Mouse (Mus musculus) intestine, embryonic 15.5 days (tissue): ENCODE data around the gene Inpp5d. TPM values are rescaled to one million over a fixed set of nuclear protein-coding genes. Genes with fewer than 3 reads are reported as not detected.
"Not testable (repeated sequence)": the region's sequence is repeated elsewhere in the genome, so short reads cannot be mapped to it uniquely, and the experiment has no call there.

ENCODE experiments used
- ATAC-seq: fragments of 200-750 bp; cut with Nextera tagmentation; 2 replicates; pipeline ENCODE4 v1.8.0; 2017; ENCODE audit warnings: moderate TSS enrichment, moderate library complexity
- H3K27ac ChIP-seq: fragments of 300-500 bp; sonication (generic); 2 replicates; pipeline ENCODE4 v1.5.1; 2015; ENCODE audit warnings: mild to moderate bottlenecking, inconsistent platforms
- H3K27me3 ChIP-seq: fragments of 300-500 bp; sonication (generic); replicated peaks from 2 replicates; pipeline ENCODE4 v1.6.1; 2015; ENCODE audit warnings: inconsistent platforms
- H3K36me3 ChIP-seq: fragments of 300-500 bp; sonication (generic); 2 replicates; pipeline ENCODE4 v1.6.1; 2015; ENCODE audit warnings: inconsistent platforms
- H3K4me1 ChIP-seq: fragments of 300-500 bp; sonication (generic); replicated peaks from 2 replicates; pipeline ENCODE4 v1.6.1; 2015; ENCODE audit warnings: inconsistent platforms
- H3K4me2 ChIP-seq: fragments of 300-500 bp; sonication (generic); replicated peaks from 2 replicates; pipeline ENCODE4 v1.6.1; 2015; ENCODE audit warnings: mild to moderate bottlenecking, inconsistent platforms
- H3K4me3 ChIP-seq: fragments of 300-500 bp; sonication (generic); replicated peaks from 2 replicates; pipeline ENCODE4 v1.5.1; 2015; ENCODE audit warnings: inconsistent platforms
- H3K9ac ChIP-seq: fragments of 300-500 bp; sonication (generic); 2 replicates; pipeline ENCODE4 v1.6.1; 2015; ENCODE audit warnings: inconsistent platforms
- H3K9me3 ChIP-seq: fragments of 300-500 bp; sonication (generic); 2 replicates; pipeline ENCODE4 v1.6.1; 2016; ENCODE audit warnings: inconsistent platforms
- WGBS: fragments of 180-500 bp; shearing (Covaris S2); methylation state at CpG from one replicate; pipeline ENCODE4 v1.1.7; 2015; 5-methylcytosine and 5-hydroxymethylcytosine counted together
- polyA plus RNA-seq: library from polyadenylated mRNA; unstranded; fragments of >200 nt; fragmentation: Nextera tagmentation; extraction: Ambion mirVana; gene quantifications from 2 replicates; pipeline ENCODE4 v1.2.1, GENCODE M21; 2015

Gene Inpp5d
- polyA plus RNA-seq, 1 experiment from 2014 or later = 4.3 TPM

- Histone ChIP-seq H3K36me3 (no peaks in the 10 kb centered on the region), H3K9me3 (no peaks in the 10 kb centered on the region), H3K4me2 (no peak overlapping the region), H3K4me3 (no peak overlapping the region), H3K4me1 (no peaks in the 10 kb centered on the region), H3K27me3 (no peaks in the 10 kb centered on the region), H3K9ac (no peak overlapping the region), H3K27ac (no peak overlapping the region)
- WGBS = 73% methylated on average over 1 of the region's 1 CpGs
- ATAC-seq = no peak
Measured at GRCm38 (mm10) chr1:87667006-87667405, 46.9 kb downstream of the Inpp5d start.

- no peaks in the 10 kb centered on the region for H3K4me1 ChIP-seq
- H3K9ac ChIP-seq = no peak overlapping the region
- H3K4me2 ChIP-seq = no peak overlapping the region
- H3K4me3 ChIP-seq = no peak overlapping the region
- 90% methylated on average over 7 of the region's 7 CpGs for WGBS
- H3K27ac ChIP-seq = no peak overlapping the region
- no peak for ATAC-seq
- H3K27me3 ChIP-seq = no peaks in the 10 kb centered on the region
- no peaks in the 10 kb centered on the region for H3K36me3 ChIP-seq
- H3K9me3 ChIP-seq = no peaks in the 10 kb centered on the region
Measured at GRCm38 (mm10) chr1:87668300-87668699, 48.2 kb downstream of the Inpp5d start.

- H3K4me3 ChIP-seq = no peak overlapping the region
- H3K9me3 ChIP-seq = no peaks in the 10 kb centered on the region
- H3K4me2 ChIP-seq = no peak overlapping the region
- H3K36me3 ChIP-seq = no peaks in the 10 kb centered on the region
- WGBS = 54% methylated on average over 4 of the region's 4 CpGs
- H3K9ac ChIP-seq = no peak overlapping the region
- H3K4me1 ChIP-seq = no peaks in the 10 kb centered on the region
- no peak overlapping the region for H3K27ac ChIP-seq
- H3K27me3 ChIP-seq = no peaks in the 10 kb centered on the region
- ATAC-seq = no peak
Measured at GRCm38 (mm10) chr1:87671483-87671882, 51.4 kb downstream of the Inpp5d start.

GRCm38 (mm10) chr1:87673822-87674604, 53.9 kb downstream of the Inpp5d start:
- Histone ChIP-seq H3K4me2 (no peak overlapping the region), H3K36me3 (no peaks in the 10 kb centered on the region), H3K27me3 (no peaks in the 10 kb centered on the region), H3K4me1 (no peaks in the 10 kb centered on the region), H3K9ac (no peak overlapping the region), H3K27ac (no peak overlapping the region), H3K9me3 (no peaks in the 10 kb centered on the region), H3K4me3 (no peak overlapping the region)
- ATAC-seq = no peak
- 77% methylated on average over 9 of the region's 9 CpGs for WGBS

DNA sequence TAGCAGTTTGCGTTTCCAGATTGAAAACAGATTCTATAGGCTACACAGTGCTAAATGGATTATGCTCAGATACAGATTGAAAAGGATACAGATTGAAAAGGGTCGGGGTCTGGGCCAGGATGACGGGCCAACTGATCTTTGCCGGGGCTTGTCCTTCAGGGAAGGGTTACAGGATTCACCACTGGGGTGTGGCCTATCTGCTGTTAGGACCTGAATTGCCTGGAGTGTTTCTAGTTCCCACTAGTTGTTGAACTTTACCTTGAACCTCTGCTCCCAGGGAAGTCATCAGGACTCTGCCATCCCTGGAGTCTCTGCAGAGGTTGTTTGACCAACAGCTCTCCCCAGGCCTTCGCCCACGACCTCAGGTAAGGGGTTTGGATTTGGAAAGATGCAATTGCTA, 55.9 kb downstream of the Inpp5d start:
- no peak overlapping the region for H3K27ac ChIP-seq
- no peaks in the 10 kb centered on the region for H3K36me3 ChIP-seq
- no peak overlapping the region for H3K4me3 ChIP-seq
- WGBS = 72% methylated on average over 6 of the region's 6 CpGs
- no peak overlapping the region for H3K9ac ChIP-seq
- no peak overlapping the region for H3K4me2 ChIP-seq
- no peaks in the 10 kb centered on the region for H3K27me3 ChIP-seq
- no peaks in the 10 kb centered on the region for H3K4me1 ChIP-seq
- no peaks in the 10 kb centered on the region for H3K9me3 ChIP-seq
- ATAC-seq = no peak

- no peaks in the 10 kb centered on the region for H3K27me3 ChIP-seq
- 78% methylated on average over 5 of the region's 5 CpGs for WGBS
Measured at GRCm38 (mm10) chr1:87679089-87679488, 59.0 kb downstream of the Inpp5d start.

DNA sequence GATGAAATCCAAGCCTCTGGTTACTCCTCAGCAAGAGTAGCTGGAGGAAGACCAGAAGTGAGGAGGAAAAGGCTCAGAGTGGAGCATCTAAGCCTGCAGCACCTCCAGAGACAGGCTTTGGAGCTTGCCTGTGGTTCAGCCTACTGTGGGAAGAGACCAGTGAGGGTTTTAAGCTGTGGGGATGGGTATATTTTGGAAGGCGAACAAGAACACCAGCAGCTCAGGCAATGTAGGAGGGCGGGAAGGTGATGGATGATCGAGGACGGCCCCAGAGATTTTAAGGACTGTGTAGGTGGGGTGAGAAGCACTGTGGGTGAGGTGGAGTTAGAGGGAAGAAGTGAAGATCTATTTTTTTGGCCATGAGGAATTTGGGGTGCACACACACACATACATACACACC, 60.8 kb downstream of the Inpp5d start:
- Histone ChIP-seq H3K9me3 (no peaks in the 10 kb centered on the region), H3K4me1 (no peaks in the 10 kb centered on the region), H3K27me3 (no peaks in the 10 kb centered on the region), H3K4me3 (no peak overlapping the region), H3K36me3 (no peaks in the 10 kb centered on the region), H3K4me2 (no peak overlapping the region), H3K27ac (no peak overlapping the region), H3K9ac (no peak overlapping the region)
- no peak for ATAC-seq
- 84% methylated on average over 4 of the region's 4 CpGs for WGBS

More at GRCm38 (mm10) chr1:87679089-87679488, 59.0 kb downstream of the Inpp5d start:
- H3K27ac ChIP-seq = no peak overlapping the region
- ATAC-seq = no peak
- no peak overlapping the region for H3K4me2 ChIP-seq
- H3K4me1 ChIP-seq = no peaks in the 10 kb centered on the region
- H3K9ac ChIP-seq = no peak overlapping the region
- H3K36me3 ChIP-seq = no peaks in the 10 kb centered on the region
- H3K9me3 ChIP-seq = no peaks in the 10 kb centered on the region
- no peak overlapping the region for H3K4me3 ChIP-seq

- not testable (repeated sequence) for H3K27me3 ChIP-seq, ATAC-seq, H3K9me3 ChIP-seq, H3K4me1 ChIP-seq, H3K9ac ChIP-seq, H3K36me3 ChIP-seq, H3K4me3 ChIP-seq, H3K27ac ChIP-seq, H3K4me2 ChIP-seq
- WGBS = 82% methylated on average over 7 of the region's 7 CpGs
Measured at GRCm38 (mm10) chr1:87682473-87682872, 62.4 kb downstream of the Inpp5d start.

DNA sequence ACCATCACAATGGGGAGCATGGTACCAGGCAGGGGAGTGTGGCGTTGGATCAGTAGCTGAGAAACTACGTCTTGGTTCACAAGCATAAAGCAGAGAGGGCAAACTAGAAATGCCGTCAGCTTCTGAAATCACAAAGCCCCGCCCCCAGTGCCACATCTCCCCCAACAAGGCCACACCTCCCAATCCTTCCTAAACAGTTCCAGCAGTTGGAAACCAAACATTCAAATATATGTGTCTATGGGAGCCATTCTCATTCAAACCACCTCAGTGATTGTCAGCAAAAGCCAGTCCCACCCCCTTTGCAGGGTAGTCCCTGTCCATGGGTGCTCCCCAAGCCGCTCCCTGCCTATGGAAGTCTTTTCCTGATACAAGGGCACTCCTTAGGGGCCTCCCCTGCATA, 64.0 kb downstream of the Inpp5d start:
- no peak for ATAC-seq
- 94% methylated on average over 5 of the region's 5 CpGs for WGBS
- Histone ChIP-seq H3K27me3 (no peaks in the 10 kb centered on the region), H3K36me3 (no peaks in the 10 kb centered on the region), H3K4me2 (no peak overlapping the region), H3K27ac (no peak overlapping the region), H3K9me3 (no peaks in the 10 kb centered on the region), H3K9ac (no peak overlapping the region), H3K4me1 (no peaks in the 10 kb centered on the region), H3K4me3 (no peak overlapping the region)

DNA sequence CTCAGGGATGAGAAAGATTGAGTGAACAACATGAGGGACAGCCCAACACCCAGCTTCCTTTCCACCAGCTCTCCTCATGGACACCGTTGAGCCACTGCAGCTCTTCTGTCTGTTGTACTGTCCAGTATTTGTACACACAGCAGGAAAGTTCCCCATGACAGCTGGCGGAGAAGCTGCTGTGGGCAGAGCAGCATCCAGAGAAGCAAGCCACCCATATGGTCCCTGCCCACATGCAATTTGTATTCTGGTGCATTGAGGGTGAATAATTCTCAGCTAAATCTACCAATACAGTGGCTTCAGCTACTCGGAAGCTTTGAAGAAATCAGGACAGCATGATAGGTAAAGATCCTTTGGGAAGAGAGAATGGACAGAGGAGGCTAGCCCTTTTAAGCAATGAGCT, 64.7 kb downstream of the Inpp5d start:
- no peak overlapping the region for H3K4me2 ChIP-seq
- no peak for ATAC-seq
- H3K36me3 ChIP-seq = no peaks in the 10 kb centered on the region
- H3K27ac ChIP-seq = no peak overlapping the region
- no peaks in the 10 kb centered on the region for H3K4me1 ChIP-seq
- no peak overlapping the region for H3K4me3 ChIP-seq
- H3K9ac ChIP-seq = no peak overlapping the region
- WGBS = 88% methylated on average over 3 of the region's 3 CpGs
- H3K9me3 ChIP-seq = no peaks in the 10 kb centered on the region
- no peaks in the 10 kb centered on the region for H3K27me3 ChIP-seq

DNA sequence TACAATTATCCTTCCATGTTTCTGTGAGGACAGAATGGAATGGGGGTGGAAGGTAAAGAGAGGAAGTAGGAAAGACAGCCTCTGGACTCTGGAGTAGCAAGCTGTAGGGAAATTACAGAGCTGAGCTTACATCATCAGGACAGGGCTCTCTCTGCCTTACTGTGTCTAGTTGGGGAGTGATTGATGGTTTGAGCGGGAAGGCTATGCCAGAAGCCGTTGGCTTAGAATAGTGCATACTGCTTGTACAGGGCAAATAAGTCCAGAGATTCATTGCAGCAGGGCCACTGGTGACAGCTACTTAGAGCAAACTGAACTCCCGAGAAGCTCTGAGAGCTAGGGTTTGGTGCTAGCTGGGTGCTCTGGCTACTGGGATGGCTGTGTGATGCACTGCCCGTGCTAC, 66.2 kb downstream of the Inpp5d start:
- Histone ChIP-seq H3K4me2 (no peak overlapping the region), H3K36me3 (no peaks in the 10 kb centered on the region), H3K9ac (no peak overlapping the region), H3K4me3 (no peak overlapping the region), H3K27me3 (no peaks in the 10 kb centered on the region), H3K27ac (no peak overlapping the region), H3K4me1 (no peaks in the 10 kb centered on the region), H3K9me3 (no peaks in the 10 kb centered on the region)
- WGBS = 51% methylated on average over 4 of the region's 4 CpGs
- ATAC-seq = no peak

DNA sequence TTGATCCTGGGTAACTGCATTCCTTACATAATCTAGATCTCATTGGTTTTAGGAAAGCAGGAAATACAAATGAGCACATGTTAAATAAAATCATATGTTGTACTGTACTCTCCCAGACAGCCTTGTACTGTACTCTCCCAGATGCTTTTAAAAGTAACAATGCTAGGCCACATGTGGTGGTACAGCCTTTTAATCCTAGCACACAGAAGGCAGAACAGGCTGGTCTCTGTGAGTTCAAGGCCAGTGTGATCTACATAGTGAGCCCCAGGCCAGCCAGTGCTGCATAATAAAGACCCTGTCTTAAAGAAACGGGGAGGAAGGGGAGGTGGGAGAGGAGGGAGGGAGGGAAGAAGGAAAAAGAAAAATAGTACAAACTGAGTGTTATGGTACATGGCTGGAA, 66.9 kb downstream of the Inpp5d start:
- Histone ChIP-seq H3K27ac (no peak overlapping the region), H3K4me1 (no peaks in the 10 kb centered on the region), H3K9me3 (no peaks in the 10 kb centered on the region), H3K4me3 (no peak overlapping the region), H3K9ac (no peak overlapping the region), H3K4me2 (no peak overlapping the region), H3K36me3 (no peaks in the 10 kb centered on the region), H3K27me3 (no peaks in the 10 kb centered on the region)
- no peak for ATAC-seq
- 26% methylated on average over 1 of the region's 1 CpGs for WGBS

DNA sequence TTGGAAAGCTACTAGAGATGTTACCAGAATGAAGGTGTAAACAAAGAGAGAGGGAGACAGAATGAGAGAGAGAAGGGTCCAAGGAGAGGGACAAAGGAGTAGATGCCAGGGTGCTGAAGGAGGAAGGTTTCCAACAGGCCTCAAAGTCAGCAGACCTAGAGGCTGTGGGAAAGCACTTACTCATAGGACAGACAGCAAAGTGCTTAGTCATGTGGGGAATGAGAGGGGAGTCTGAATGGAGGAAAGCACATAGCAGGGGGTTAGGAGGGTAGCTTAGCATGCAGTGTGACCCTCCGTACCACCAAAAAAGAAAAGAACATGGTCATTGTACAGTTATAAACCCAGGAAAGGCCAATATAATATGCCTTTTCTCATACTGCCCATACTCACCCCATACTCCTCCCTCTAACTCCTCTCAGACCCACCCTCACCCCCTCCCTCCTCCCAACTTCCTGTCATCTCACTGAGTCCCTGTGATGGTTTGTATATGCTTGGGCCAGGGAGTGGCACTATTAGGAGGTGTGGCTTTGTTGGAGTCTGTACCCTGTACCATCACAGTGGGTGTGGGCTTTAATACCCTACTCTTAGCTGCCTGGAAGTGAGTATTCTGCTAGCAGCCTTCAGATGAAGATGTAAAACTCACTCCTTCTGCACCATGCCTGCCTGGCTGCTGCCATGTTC, 69.7 kb downstream of the Inpp5d start:
- Histone ChIP-seq H3K4me1 (no peaks in the 10 kb centered on the region), H3K36me3 (no peaks in the 10 kb centered on the region), H3K9me3 (no peaks in the 10 kb centered on the region), H3K27me3 (no peaks in the 10 kb centered on the region), H3K9ac (no peak overlapping the region), H3K4me3 (no peak overlapping the region), H3K4me2 (no peak overlapping the region), H3K27ac (no peak overlapping the region)
- WGBS = 100% methylated on average over 1 of the region's 1 CpGs
- no peak for ATAC-seq
